Mouse (Mus musculus) CD8-positive naive resting alpha-beta T cell, adult 2 months (primary cell): ENCODE measurements around the gene Olfr523.
A peak's percentile ranks its signal among the peaks of the same experiment; 100 is the strongest.

ENCODE experiments used
- DNase-seq, 2 experiments: peaks; one replicate each; pipeline ENCODE4 v3.0.0; 2022; ENCODE audit warnings: low read depth in 2 of 2, low spot score in 2 of 2

Olfr523 gene

DNA sequence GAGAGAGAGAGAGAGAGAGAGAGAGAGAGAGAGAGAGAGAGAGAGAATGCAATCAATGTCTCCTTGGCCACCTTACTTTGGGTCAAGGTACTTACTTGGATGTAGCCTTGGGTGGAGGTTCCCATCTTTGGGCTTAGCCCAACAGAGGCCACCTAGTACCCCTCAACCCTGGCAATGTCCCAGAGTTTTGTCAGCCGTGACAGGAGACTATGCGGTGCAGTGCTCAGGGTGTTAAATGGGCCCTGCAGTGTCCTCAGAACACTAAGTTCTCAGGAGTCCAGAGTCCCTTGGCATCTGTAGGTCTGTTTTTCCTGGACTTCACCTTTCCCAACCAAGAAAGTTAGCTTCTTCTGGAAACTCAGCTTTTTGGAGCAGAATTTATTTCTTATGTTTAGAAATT is 6.2 kb downstream of the Olfr523 start:
- DNase-seq = no peak

DNA sequence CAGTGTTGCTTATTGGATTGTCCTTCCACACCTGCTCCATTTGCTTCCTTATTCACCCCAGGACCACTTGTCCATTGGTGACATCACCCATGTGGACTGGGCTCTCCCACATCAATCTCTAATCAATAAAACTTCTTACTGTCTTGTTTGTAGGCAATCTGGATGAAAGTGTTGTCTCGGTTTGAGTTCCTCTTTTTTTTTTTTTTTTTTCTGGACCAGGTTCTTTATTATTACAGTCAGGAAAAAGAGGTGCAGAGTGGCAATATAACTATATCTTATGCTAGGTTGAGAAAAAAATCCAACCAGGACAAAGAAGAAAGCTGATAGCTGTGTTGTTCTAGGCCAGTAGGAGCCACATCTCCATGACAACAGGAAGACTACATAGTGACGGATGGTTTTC is 7.7 kb downstream of the Olfr523 start:
- DNase-seq = no peak

DNA sequence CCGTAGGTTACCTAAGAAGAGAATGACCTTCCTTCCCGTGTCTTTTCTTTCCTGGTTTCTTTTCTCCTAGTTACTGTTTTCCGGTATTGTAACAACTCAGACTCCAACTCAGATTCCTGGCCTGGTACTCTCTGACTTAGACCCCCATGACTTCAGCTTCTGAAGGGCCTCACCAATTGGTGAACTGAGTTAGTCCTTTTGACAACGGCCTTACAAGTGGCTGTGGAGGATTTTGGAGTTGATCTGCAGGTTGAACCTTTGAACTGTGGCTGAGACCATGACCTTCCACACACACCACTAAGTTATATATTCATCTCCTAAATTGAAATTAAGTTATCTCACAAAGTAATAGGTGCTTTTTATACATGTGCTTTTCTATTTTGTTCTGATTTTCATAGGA is 11.2 kb downstream of the Olfr523 start:
- no peak for DNase-seq

DNA sequence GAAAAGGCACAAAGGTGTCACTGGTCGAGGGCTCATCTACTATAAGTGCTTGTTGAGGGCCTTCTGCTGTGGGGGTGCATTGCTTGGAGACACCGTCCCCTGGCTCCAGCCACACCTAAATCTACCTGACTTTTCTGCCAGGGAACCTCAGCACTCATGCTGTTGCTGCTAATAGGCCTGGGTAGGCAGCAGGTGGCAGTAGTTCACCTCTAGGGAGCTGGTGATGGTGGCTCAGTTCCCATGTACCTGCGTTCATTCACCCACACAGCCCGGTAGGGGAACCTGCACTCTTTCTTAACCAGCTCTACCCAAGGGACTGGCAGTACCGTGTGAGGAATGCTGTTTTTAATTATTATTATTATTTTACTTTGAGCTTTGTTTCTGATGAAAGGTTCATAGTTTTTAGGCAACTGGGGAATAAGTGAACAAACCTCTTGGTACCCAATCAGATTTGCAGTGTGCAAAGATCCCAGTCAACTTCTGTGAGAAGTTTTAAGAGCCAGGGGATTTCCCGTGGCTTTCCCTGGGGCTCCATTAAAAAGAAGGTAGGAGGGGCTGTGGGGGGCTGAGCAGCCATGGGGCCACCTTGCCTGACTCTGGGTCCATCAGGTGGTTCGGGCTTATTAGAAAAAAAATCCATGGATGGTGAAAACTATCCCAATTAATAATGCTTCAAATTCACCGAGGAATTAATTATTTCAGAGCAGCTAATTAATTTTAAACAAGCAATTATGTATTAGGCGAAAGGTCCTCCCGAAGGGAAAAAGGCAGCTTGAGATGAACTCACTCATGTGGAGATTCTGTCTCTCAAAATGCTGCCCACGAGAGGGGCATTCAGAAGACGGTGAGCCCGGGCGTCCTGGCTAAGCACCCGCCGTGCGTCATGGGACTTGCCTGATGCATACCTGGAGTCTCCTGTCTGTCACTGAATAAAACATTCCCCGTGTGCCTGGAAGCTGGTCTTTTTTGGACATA is 13.9 kb downstream of the Olfr523 start:
- DNase-seq = peak; percentile 49 to 55

DNA sequence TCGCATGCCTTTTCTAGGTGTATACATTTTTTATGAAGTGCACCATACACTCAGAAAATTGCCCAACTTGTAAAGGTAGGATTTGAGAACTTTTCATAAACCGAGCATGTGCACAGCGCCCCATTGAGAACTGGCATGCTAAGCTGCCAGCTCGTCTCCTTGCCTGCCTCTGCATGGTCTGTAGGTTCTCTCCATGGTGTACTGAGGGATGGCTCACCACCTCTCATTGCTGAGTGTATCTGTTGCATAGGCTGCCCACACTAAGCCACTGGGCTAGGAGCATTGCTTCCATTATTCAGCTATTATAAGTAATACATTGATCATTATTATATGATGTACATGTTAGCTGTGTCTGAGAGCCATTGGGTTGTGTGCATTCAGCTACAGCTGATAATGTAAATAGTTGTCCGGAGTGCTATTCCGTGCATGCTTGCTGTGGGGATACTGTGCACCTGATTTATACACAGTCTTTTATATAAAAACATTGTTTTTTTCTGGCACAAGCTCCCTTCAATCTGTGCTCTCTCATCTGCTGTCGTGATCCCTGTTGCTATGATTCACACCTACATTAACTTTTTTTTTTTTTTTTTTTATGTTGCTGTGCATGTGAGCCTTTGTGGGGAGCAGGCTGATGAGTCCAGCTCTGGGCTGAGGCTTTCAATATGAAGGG is 14.8 kb downstream of the Olfr523 start:
- no peak for DNase-seq

DNA sequence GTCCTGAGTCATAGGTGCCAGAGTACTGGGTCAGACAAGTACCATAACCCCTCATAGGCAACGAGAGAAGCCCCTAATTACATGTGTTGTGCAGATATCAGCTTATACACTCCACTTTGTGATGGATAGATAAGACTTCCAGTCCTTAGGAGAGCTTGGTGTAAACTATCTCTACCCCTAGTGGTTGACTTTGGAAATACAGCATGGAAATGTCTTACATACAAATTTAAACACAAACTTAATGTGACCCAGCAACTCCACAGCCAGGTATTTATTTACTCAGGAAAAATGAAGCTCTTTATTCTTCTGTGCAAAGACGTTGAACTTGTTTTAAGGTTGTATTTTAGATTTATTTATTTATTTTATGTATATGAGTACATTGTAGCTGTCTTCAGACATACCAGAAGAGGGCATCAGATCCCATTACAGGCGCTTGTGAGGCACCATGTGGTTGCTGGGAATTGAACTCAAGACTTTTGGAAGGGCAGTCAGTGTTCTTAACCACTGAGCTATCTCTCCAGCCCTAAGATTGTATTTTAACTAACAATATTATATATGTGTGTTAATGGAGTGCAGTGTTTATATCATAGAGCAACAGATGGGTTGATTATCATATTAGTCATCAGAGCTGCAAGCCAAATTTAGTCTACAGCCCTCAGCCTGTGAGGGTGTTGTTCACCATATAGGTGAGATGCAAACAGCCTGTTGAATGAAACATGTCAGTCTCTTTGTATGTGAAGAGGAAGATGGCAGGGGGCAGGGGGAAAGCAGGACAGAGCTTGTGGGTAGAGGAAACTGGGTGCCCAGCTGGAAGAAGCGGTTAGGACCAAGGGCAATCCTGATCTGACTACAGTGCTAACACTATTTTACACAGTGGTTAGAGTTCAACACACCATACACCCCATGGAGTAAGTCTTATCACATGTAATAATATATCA is 15.6 kb downstream of the Olfr523 start:
- peak in 1 of 2 experiments; percentile 23 for DNase-seq

DNA sequence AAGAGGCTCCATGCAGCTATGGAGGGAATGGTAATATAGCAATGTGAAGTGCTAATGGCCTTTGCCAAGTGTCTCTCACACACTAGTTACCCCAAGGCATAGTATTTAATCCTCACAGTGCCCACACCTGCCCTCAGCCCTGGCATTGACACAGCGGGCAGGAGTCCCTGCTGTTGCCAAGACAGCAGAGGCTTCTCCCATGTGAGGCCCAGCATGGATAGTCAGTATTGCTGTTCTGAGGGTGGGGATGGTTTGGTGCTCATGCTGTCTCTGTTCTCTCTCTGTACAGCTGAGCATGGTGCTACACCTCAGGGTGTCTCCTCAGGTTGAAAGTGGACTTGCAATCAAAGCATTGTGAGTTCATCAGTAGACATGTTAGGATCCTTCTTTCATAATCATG is 17.4 kb downstream of the Olfr523 start:
- no peak for DNase-seq

DNA sequence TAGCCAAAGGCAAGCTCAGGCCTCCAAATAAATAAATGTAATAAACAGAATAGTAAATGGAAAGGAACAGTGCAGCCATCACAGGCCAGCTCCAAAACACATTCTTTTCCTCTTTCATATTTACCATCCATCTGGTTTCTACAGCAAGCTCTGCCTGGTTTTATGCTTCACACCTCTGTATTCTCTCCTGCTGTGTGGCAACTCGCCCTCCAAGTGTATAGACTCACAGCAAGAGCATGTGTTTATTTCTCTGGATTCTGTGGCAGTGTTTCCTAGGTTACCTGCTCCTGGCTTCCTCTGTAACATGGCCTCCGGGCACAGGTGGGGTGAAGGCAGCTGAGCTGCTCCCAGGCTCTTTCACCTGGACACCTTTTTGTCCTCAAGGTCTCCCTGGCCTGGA is 19.4 kb downstream of the Olfr523 start:
- DNase-seq = no peak

DNA sequence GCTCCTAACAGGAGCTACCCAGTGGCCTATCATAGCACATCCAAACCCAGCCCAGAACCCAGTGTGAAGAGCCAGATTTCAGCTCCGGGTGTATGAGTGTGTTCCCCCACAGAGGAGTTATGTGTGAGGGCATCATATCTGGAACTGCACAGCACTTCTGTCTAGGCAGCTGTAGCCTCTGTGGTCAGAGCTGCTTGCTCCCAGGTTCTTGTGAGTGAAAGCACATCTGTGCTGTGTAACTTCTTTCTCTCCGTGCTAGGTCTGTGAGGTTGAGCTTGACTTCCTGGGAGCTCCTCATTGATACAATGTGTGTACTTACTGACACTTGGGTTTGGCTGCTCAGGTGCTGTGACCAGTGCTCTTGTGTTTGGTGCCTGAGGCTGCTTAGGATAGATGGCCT is 19.8 kb downstream of the Olfr523 start:
- DNase-seq = no peak

DNA sequence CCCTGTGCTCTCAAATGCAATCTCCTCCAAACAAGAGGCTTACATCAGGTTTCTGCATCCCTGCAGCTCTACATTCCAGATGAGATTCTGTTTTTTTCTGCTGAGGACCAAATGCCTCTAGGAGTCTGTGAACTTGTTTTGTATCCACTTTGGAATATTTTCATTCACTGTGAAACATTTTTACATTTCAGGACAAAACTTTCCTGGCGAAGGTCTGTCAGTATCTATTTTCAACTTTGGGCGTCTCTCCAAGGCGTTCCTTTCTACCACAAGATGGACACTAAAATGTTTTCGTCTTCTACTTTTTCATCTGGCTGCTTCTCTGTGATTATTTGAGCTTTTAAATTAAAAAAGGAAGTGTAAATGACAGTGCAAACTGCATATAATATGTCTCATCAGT is 21.0 kb downstream of the Olfr523 start:
- DNase-seq = no peak

DNA sequence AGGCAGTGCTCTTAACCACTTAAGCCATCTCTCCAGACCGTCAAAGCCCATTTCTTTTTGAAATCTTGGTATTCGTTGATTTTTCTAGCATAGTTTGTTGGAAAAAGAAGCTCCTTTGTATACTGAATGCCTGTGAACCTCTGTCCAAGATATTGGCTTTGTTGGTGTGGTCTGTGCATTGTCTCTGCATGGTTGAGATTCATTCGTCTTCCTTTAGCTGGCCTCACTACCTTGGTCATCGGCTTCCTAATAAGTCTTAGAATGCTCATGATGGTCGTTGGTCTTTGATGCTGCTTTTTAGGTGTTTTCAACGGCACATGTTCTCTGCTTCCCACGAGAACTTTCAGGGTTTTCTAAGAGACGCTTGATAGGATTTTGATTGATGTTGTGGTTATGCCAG is 23.0 kb downstream of the Olfr523 start:
- DNase-seq = no peak

DNA sequence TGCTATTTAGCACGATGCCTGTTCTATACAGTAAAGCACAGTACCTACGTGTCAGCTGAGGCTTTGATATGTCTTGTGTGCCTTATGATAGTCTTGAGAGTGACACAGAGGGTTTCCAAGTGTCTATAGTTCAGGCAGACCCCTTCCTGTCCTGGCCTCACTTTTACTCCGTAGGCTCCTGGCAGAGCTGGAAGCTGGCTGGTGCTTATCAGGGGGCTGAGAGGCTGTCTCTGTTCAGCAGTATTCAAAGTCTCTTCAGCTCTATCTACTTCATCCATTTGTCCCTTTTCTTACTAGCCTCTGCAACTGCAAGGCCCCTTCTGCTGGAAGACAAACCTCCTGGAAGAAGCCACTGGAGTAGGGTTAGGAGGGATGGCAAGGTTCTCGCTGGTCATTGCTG is 28.1 kb downstream of the Olfr523 start:
- no peak for DNase-seq

DNA sequence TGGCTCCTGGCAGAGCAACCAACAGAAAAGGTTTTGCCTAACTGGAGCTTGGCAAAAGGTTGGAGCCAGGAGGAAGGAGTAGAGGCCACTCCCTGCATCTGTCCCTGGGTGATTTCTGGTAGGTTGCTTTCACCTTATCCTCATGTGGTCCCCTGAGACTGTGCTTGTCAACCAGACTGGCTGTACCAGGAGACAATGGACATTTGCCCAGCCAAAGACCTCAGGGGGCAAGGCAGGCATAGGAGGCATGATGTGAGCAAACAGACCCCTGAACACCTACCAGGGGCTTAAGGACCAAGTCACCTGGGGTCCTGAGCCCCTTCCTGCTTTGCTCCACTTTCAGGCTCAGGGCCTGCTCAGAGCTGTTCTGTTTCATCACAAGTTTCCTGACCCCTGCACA is 32.8 kb downstream of the Olfr523 start, which contains the start of gene Olfr524:
Gene Olfr524 (minus strand): TSS at position 101 of the 400 bp plus-strand sequence.
- DNase-seq = no peak

DNA sequence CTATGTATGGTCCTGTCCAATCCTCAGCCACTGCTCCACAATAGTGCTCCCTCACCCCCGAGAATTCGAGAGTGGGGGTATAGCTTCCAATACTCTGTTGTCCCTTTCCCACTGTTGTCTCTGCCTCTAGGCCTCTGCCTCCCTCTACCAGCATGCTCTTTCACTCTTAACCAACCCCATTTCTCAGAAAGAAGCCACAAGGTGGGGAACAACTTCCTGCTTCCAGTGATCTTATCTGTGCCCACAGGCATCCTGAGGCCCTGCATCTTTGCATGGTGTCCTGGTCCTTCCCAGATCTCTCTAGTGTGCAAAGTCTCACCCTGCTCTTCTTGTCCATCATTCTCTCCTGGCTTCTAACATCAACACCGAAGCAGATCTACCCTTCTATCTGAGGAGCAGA is 33.9 kb downstream of the Olfr523 start:
- DNase-seq = no peak

DNA sequence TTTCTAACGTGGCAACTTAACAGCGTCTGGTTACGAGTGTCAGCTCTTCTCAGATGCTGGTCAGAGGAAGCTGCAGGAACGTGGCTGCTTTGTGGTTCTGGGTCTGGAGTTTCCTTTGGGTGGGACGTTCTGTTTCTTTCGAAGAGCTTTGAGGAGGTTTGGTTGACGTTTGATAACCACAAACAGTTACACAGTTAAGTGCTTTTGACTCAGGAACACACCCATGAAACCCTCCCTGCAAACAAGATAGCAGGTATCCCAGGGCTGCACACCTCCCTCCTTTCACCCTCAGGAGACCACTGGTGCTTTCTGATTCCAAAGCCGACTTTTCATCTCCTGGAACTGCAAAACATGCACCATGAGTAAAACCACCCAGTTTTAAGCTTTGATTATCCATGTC is 35.1 kb downstream of the Olfr523 start:
- peak; percentile 20 to 37 for DNase-seq

DNA sequence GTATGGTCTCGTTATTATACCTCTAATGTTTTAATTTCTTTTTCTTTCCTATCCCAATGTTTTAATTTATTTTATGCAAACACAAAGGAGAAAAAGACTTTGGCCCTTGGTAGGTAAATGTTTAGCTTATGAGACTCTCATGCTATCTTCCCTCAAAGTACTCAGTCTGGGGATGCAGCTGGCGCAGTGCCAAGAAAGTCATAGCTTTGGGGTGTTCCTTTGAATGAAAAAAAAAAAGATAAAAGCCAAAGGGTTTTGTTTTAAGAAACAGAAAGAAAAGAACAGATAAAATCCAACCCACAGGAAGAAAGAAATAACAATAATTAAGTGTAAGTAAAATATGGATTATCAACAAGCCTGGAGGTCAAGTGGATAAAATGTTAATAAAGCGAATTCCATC is 35.7 kb downstream of the Olfr523 start:
- DNase-seq = peak in 1 of 2 experiments; percentile 30

DNA sequence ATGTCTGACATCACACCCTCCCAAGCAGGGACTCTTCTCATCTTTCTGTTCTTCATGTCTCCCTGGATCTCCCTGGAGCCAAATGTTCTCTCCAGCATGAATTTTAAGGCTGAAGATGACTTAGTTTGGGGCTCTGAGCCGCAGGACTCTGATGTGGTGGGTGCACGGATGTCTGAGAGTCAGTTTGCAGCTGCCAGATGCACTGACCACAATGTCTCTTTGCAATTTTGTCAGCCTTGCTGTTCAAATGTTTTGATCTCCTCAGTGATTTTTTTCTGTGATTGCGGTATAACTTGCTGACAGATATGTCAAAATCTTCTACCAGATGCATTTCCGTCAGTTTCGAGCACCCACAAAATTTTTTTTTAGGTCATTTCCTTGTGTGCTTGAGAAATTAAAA is 40.8 kb downstream of the Olfr523 start:
- DNase-seq = peak; percentile 33 to 56

DNA sequence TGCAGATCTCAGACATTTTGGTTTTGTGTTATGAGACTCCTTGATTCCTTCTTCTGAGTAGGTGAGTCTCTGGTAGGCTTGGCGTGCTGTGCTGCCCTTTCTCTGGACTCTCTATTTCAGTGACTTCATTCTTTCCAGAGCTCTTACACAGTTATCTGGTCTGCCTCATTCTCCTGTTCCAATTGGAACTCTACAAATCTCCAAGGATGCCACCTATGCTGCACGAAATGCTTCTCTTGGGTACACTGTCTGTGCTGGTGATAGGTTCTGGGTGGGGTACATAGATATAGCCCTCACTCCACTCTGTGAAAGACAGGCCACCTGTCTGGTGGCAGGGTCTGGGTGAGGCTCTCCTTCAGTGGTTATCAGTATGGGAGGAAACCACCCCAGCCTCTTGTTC is 45.0 kb downstream of the Olfr523 start, which contains the start of gene Cd163l1:
Gene Cd163l1 (plus strand): TSS at position 301 of the 400 bp plus-strand sequence.
- no peak for DNase-seq

DNA sequence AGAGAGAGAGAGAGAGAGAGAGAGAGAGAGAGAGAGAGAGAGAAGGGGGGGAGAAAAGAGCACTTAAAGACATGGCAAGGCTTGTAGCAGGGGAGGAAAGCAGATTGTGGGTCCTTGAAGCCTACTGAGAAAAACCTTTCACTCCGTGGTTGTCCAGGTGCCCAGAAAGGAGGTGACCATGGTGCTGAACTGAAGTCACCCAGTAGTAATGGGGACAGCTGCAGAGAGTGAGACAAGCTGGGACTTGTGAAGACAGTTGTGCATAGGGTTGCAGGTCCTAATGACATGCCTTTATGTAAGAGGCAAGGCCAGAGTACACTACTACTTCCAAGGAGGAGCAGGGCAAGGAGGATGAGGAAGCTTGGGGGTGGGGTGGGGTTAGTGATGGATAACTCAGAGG is 46.3 kb downstream of the Olfr523 start:
- no peak for DNase-seq

DNA sequence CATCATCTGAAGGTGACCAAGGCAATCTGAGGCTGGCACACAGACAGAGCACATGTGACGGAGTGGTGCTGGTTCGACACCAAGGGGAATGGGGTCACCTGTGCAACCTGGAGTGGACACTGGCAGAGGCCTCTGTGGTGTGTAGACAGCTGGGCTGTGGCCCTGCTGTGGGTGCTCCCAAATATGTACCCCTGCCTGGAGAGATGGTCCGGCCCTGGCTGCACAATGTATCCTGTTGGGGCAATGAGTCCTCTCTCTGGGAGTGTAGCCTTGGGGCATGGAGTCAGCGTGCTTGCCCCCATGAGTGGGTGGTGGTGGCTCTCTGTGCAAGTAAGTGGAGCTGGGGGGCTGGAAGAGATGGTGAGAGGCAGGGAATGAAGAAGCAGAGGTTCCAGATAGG is 47.4 kb downstream of the Olfr523 start:
- DNase-seq = no peak

DNA sequence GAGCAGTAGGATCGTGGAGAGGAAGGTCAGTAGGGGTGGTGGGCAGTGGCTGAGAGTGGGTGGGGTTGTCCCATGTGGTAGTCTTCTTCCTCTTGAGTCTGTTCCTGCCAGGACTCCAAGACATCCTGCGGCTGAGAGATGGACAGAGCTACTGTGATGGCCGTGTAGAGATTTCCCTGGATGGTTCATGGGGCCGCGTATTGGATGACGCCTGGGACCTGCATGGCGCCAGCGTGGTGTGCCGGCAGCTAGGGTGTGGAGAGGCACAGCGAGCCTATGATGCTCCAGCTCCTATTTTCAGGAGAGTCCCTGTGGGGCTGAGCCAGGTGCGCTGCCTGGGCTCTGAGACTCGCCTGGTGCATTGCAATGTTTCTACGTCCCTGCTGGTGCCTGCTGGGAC is 51.2 kb downstream of the Olfr523 start:
- no peak for DNase-seq
